Mouse (Mus musculus) stomach, embryonic 15.5 days (tissue): ENCODE results near the gene Cep152. TPM values are rescaled to one million over a fixed set of nuclear protein-coding genes. Genes with fewer than 3 reads are reported as not detected.

Source experiments
- ATAC-seq: fragments of 200-750 bp; cut with Nextera tagmentation; 2 replicates; pipeline ENCODE4 v1.8.0; 2017; ENCODE audit warnings: low read depth, moderate number of reproducible peaks, moderate TSS enrichment; ENCODE audit not compliant: insufficient read depth, low FRiP score
- H3K27ac ChIP-seq: fragments of 300-500 bp; sonication (generic); 2 replicates; pipeline ENCODE4 v1.5.1; 2015; ENCODE audit warnings: mild to moderate bottlenecking, inconsistent platforms
- H3K27me3 ChIP-seq: fragments of 300-500 bp; sonication (generic); replicated peaks from 2 replicates; pipeline ENCODE4 v1.6.1; 2015; ENCODE audit warnings: inconsistent platforms
- H3K36me3 ChIP-seq: fragments of 300-500 bp; sonication (generic); 2 replicates; pipeline ENCODE4 v1.6.1; 2015; ENCODE audit warnings: inconsistent platforms
- H3K4me1 ChIP-seq: fragments of 300-500 bp; sonication (generic); 2 replicates; pipeline ENCODE4 v1.6.1; 2015; ENCODE audit warnings: inconsistent platforms
- H3K4me2 ChIP-seq: fragments of 300-500 bp; sonication (generic); 2 replicates; pipeline ENCODE4 v1.6.1; 2015; ENCODE audit warnings: mild to moderate bottlenecking, inconsistent platforms
- H3K4me3 ChIP-seq: fragments of 300-500 bp; sonication (generic); replicated peaks from 2 replicates; pipeline ENCODE4 v1.5.1; 2015; ENCODE audit warnings: inconsistent platforms
- H3K9ac ChIP-seq: fragments of 300-500 bp; sonication (generic); 2 replicates; pipeline ENCODE4 v1.6.1; 2015; ENCODE audit warnings: inconsistent platforms
- H3K9me3 ChIP-seq: fragments of 300-500 bp; sonication (generic); 2 replicates; pipeline ENCODE4 v1.6.1; 2016; ENCODE audit warnings: inconsistent platforms
- WGBS: fragments of 180-500 bp; shearing (Covaris S2); methylation state at CpG from one replicate; pipeline ENCODE4 v1.1.7; 2015; 5-methylcytosine and 5-hydroxymethylcytosine counted together
- polyA plus RNA-seq: library from polyadenylated mRNA; unstranded; fragments of >200 nt; fragmentation: Nextera tagmentation; extraction: Ambion mirVana; gene quantifications from 2 replicates; pipeline ENCODE4 v1.2.1, GENCODE M21; 2015

The Cep152 gene
- polyA plus RNA-seq, 1 experiment from 2014 or later, result 5.2 TPM

DNA sequence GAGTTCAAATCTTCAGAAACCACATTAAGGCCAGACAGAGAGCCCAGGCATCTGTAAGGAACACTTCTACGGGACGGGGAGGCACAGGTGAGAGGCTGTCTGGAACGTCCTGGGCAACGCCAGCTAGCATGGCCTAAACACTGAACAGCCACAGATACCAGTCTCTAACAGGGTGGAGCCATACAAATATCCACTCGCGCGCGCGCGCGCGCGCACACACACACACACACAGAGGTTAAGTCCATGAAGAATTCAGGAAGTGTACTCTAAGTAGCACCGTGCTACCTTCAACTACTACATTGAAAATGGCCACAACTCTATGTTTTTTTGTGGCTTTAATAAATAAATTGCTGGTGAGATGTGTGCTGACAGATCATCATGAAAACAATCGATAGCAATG, 1.7 kb downstream of the Cep152 start:
- Histone ChIP-seq H3K4me1 (peaks cover 13% of the 10 kb centered on the region), H3K4me3 (0 out of 2 replicates have a peak overlapping the region, but pooled peaks have one; percentile 96), H3K9me3 (no peaks in the 10 kb centered on the region), H3K27me3 (no peaks in the 10 kb centered on the region), H3K9ac (no peak overlapping the region), H3K27ac (no peak overlapping the region), H3K36me3 (peaks cover 16% of the 10 kb centered on the region), H3K4me2 (peak overlapping the region; percentile 70; the same call in 1 of the 2 replicates)
- 92% methylated on average over 15 of the region's 15 CpGs for WGBS
- no peak for ATAC-seq

- no peaks in the 10 kb centered on the region for H3K9me3 ChIP-seq
- no peak overlapping the region for H3K4me3 ChIP-seq
- no peak overlapping the region for H3K27ac ChIP-seq
- no peak for ATAC-seq
- H3K9ac ChIP-seq, result no peak overlapping the region
- WGBS, result 60% methylated on average over 25 of the region's 25 CpGs
- H3K36me3 ChIP-seq, result peaks cover 20% of the 10 kb centered on the region
- H3K27me3 ChIP-seq, result no peaks in the 10 kb centered on the region
- H3K4me1 ChIP-seq, result peaks cover 13% of the 10 kb centered on the region
- no peak overlapping the region for H3K4me2 ChIP-seq
Measured at GRCm38 (mm10) chr2:125620213-125620907, 4.6 kb downstream of the Cep152 start.

DNA sequence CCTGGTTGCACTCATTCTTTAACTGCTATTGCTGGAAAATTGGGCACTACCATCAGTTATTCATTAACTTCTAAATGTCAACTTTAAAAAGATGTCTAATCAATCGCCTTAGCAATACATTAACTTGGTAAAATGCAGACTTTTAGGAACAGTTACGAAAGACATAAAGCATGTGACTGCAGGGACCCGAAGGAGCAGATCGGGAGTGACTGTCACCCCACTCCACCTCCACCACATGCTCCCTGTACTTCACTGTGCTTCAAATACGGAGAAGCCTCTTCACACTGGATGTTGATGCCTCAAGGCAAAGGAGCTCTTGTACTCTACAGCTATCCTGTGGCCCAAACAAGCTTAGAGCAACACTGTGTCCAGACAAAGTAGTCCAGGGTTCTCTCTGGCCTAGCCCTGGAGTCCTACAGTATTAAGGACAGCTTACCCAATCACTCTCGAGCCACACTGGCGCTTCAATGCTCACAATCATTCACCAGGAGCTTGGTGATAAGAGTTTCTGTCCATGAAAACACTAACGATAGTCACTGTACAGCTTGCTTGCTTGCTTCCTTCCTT, 9.0 kb downstream of the Cep152 start:
- peaks cover 37% of the 10 kb centered on the region for H3K36me3 ChIP-seq
- peak; percentile 50; the same call in 1 of the 2 replicates for ATAC-seq
- no peaks in the 10 kb centered on the region for H3K4me1 ChIP-seq
- no peaks in the 10 kb centered on the region for H3K9me3 ChIP-seq
- no peaks in the 10 kb centered on the region for H3K27me3 ChIP-seq
- H3K4me2 ChIP-seq, result no peak overlapping the region
- H3K4me3 ChIP-seq, result no peak overlapping the region
- 74% methylated on average over 8 of the region's 8 CpGs for WGBS
- H3K27ac ChIP-seq, result no peak overlapping the region
- no peak overlapping the region for H3K9ac ChIP-seq

DNA sequence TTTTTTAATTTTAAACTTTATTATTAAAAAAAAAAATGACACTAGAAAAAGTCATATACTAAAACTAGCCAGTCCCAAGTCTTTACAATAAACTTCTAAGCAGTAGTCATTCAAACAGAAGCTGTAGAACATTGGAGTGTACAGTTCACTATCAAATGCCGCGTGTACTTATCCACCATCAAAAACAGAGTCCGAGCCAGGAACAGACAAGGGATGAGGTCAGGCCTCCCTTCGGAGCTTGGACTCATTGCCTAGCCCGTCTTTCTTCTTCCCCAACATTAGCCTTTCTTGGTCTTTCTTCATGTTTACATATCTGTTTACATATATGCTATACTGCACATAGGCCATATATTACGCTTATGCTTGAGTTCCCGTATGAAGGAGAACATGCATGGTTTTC, 9.5 kb downstream of the Cep152 start:
- Histone ChIP-seq H3K9ac (no peak overlapping the region), H3K4me1 (no peaks in the 10 kb centered on the region), H3K4me3 (no peak overlapping the region), H3K27ac (no peak overlapping the region), H3K4me2 (no peak overlapping the region), H3K9me3 (no peaks in the 10 kb centered on the region), H3K27me3 (no peaks in the 10 kb centered on the region), H3K36me3 (peaks cover 37% of the 10 kb centered on the region)
- 85% methylated on average over 7 of the region's 7 CpGs for WGBS
- ATAC-seq, result no peak; the same call in 1 of the 2 replicates

DNA sequence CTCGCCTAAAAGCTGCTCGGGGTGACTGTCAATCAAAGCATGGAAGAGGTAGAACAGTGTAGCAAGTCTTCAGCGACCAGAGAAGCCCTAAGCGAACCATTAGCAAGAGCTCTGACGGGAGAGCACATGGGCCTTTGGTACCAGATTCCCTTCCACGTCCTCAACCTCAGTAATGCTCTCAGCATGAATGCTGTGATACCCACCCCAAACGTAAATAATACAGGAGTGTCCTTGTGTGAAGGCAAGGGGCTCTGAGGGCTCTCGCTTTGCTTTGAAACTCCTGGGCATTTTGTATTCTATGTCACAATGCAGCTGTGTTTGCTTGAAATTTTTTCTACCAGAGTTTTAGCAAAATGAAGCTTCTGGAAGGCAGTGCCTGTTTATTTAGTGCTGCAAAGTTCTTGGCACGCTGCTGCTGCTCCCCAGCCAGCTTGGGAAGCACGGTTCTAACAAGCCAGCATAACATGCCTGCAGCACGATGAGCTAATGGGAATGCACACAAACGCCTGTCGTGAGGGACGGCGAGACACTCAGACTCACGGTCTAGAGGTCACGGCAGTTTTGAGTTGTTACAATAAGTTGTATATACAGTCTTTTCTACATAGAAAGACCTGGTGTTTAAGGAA, 18.6 kb downstream of the Cep152 start:
- Histone ChIP-seq H3K4me1 (no peaks in the 10 kb centered on the region), H3K36me3 (peaks cover 24% of the 10 kb centered on the region), H3K27me3 (no peaks in the 10 kb centered on the region), H3K4me3 (no peak overlapping the region), H3K9me3 (no peaks in the 10 kb centered on the region), H3K9ac (no peak overlapping the region), H3K27ac (peak overlapping the region; percentile 8; the same call in 1 of the 2 replicates), H3K4me2 (no peak overlapping the region)
- no peak for ATAC-seq
- WGBS, result 59% methylated on average over 17 of the region's 17 CpGs

DNA sequence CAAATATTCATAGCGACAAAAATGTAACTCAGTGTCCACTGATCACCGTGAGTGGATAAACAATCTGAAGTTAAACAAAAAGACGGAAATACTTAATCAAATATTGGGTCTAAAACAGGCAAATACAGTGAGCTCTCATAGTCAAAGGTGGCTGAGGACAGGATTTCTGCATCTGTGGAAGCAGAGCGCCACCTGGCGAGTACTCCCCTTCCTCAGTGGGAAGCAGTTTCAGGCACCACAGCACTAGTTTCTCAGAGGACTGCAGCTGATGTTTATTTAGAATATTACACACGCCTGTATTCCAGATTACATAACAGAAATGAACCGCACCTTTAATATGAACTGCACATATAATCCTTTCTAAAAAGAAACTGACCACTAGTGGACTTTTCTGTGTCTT, 20.3 kb downstream of the Cep152 start:
- Histone ChIP-seq H3K36me3 (peaks cover 22% of the 10 kb centered on the region), H3K27me3 (no peaks in the 10 kb centered on the region), H3K4me2 (no peak overlapping the region), H3K9me3 (no peaks in the 10 kb centered on the region), H3K9ac (no peak overlapping the region), H3K4me3 (no peak overlapping the region), H3K4me1 (no peaks in the 10 kb centered on the region), H3K27ac (no peak overlapping the region)
- no peak for ATAC-seq
- 44% methylated on average over 7 of the region's 7 CpGs for WGBS

DNA sequence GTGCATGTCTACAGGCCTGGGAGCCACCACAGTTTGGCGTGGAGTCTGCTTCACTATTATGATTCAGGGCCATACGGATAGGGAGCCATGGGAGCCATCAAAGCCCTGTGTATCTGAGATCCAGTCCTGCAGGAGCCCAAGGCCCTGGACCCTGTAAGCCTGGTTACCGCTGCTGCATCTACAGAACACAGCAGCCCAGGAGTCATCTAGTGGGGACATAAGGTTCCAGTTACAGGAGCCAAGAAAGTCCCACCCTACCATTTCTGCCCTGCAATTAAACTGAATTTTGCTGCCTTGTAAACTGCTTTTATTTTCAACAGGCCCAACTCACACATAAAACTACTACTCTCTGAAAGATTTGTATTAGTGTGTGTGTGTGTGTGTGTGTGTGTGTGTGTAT, 21.9 kb downstream of the Cep152 start:
- 86% methylated on average over 3 of the region's 3 CpGs for WGBS
- H3K27me3 ChIP-seq, result no peaks in the 10 kb centered on the region
- no peaks in the 10 kb centered on the region for H3K4me1 ChIP-seq
- no peak overlapping the region for H3K9ac ChIP-seq
- H3K36me3 ChIP-seq, result peaks cover 23% of the 10 kb centered on the region
- H3K27ac ChIP-seq, result no peak overlapping the region
- no peaks in the 10 kb centered on the region for H3K9me3 ChIP-seq
- ATAC-seq, result no peak
- no peak overlapping the region for H3K4me3 ChIP-seq
- H3K4me2 ChIP-seq, result no peak overlapping the region

GRCm38 (mm10) chr2:125598958-125599357, 26.0 kb downstream of the Cep152 start:
- H3K27me3 ChIP-seq, result no peaks in the 10 kb centered on the region
- no peak for ATAC-seq
- no peak overlapping the region for H3K4me2 ChIP-seq
- no peak overlapping the region for H3K4me3 ChIP-seq
- no peak overlapping the region for H3K27ac ChIP-seq
- no peaks in the 10 kb centered on the region for H3K4me1 ChIP-seq
- 82% methylated on average over 4 of the region's 4 CpGs for WGBS
- peaks cover 19% of the 10 kb centered on the region for H3K36me3 ChIP-seq
- no peak overlapping the region for H3K9ac ChIP-seq
- H3K9me3 ChIP-seq, result no peaks in the 10 kb centered on the region

DNA sequence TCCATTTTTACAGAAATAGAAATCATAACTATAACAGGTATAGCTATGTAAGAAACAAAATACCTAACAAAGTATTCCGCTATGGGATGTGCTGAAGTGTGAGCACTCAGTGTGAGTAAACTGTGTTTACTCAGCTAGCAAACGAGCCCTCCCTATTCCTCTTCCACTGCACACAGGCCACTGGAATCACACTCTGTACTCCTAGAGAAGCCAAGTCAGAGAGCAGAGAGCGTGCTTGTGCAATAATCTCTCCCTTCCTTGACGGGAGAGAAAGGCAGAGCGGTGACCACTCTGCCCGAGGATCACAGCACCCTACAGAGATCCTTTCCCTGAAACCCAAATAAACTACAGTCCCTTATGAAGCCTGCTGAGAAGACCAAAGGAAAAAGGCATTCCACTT, 26.7 kb downstream of the Cep152 start:
- Histone ChIP-seq H3K4me1 (no peaks in the 10 kb centered on the region), H3K4me3 (no peak overlapping the region), H3K4me2 (no peak overlapping the region), H3K36me3 (peaks cover 19% of the 10 kb centered on the region), H3K27ac (no peak overlapping the region), H3K27me3 (no peaks in the 10 kb centered on the region), H3K9me3 (no peaks in the 10 kb centered on the region), H3K9ac (no peak overlapping the region)
- 78% methylated on average over 6 of the region's 6 CpGs for WGBS
- no peak for ATAC-seq

DNA sequence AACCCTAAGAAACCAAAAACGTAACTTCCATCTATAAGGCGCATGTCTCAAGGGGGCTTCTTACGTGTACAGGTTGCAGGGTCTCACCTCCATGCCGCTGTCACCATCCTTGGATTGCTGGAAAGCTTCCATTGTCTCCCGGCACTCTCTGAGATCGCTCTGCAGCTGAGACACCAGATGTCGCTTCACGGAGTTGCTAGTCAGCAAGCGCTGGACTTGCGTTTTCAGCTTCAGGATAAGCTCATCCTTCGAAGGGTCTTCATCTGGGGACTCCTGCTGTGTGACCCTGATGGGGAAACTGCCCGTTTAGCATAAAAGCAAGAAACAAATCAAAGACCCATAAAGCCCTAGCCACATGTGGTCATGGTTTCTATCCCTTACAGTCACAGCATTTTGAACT, 30.1 kb downstream of the Cep152 start:
- Histone ChIP-seq H3K4me2 (no peak overlapping the region), H3K4me3 (no peak overlapping the region), H3K36me3 (peaks cover 10% of the 10 kb centered on the region; the same call in 1 of the 2 replicates), H3K27ac (no peak overlapping the region), H3K27me3 (no peaks in the 10 kb centered on the region), H3K4me1 (no peaks in the 10 kb centered on the region), H3K9me3 (no peaks in the 10 kb centered on the region), H3K9ac (no peak overlapping the region)
- ATAC-seq, result no peak
- 93% methylated on average over 12 of the region's 12 CpGs for WGBS

DNA sequence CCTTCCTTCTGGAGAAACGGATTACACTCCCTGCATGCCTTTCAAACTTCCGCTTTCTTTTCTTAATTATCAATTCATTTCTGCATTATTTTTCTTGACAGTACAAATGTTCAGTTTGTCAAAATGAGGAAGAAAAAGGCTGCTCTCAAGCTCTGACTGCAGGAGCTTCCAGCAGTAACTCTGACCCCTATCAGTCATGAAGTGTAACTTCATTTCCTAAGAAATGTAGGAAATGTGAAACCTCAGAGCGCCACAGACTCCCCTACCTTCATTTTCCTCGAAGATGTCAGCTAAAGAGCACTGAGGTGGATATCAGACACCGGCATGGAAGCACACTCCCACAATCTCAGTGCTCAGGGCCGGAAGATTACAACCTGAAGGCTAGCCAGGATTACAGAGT, 30.8 kb downstream of the Cep152 start:
- Histone ChIP-seq H3K9ac (no peak overlapping the region), H3K27me3 (no peaks in the 10 kb centered on the region), H3K36me3 (peaks cover 10% of the 10 kb centered on the region; the same call in 1 of the 2 replicates), H3K4me3 (no peak overlapping the region), H3K9me3 (no peaks in the 10 kb centered on the region), H3K4me1 (no peaks in the 10 kb centered on the region), H3K4me2 (no peak overlapping the region), H3K27ac (no peak overlapping the region)
- no peak for ATAC-seq
- 83% methylated on average over 6 of the region's 6 CpGs for WGBS

- WGBS, result 88% methylated on average over 4 of the region's 4 CpGs
- H3K4me2 ChIP-seq, result no peak overlapping the region
- no peaks in the 10 kb centered on the region for H3K27me3 ChIP-seq
- no peaks in the 10 kb centered on the region for H3K9me3 ChIP-seq
- no peak overlapping the region for H3K27ac ChIP-seq
- H3K4me3 ChIP-seq, result no peak overlapping the region
- H3K9ac ChIP-seq, result no peak overlapping the region
- no peak for ATAC-seq
- no peaks in the 10 kb centered on the region for H3K4me1 ChIP-seq
- peaks cover 15% of the 10 kb centered on the region for H3K36me3 ChIP-seq
Measured at GRCm38 (mm10) chr2:125591895-125592294, 33.0 kb downstream of the Cep152 start.
